Mouse (Mus musculus): ENCODE measurements around the gene Bsg.

Bsg gene

GRCm38 (mm10) chr10:79706406-79707094 is 2.3 kb downstream of the Bsg start:
- DNase-seq: no peak

- DNase-seq: no peak
Measured at GRCm38 (mm10) chr10:79707162-79707561, 2.9 kb downstream of the Bsg start.

GRCm38 (mm10) chr10:79707759-79708158 is 3.5 kb downstream of the Bsg start:
- no peak for DNase-seq

GRCm38 (mm10) chr10:79708668-79709067 is 4.4 kb downstream of the Bsg start:
- DNase-seq: no peak

- no peak for DNase-seq
Measured at GRCm38 (mm10) chr10:79709307-79709706, 5.0 kb downstream of the Bsg start.

GRCm38 (mm10) chr10:79712029-79712428 is 7.7 kb downstream of the Bsg start:
- DNase-seq: no peak

- DNase-seq: peak; percentile 91
Measured at GRCm38 (mm10) chr10:79712499-79713126, 8.3 kb downstream of the Bsg start.

GRCm38 (mm10) chr10:79713163-79713562 is 8.9 kb downstream of the Bsg start:
- no peak for DNase-seq

GRCm38 (mm10) chr10:79714996-79715395 is 10.7 kb downstream of the Bsg start:
- DNase-seq: no peak

- no peak for DNase-seq
Measured at GRCm38 (mm10) chr10:79716254-79716987, 12.1 kb downstream of the Bsg start, which contains the start of gene Hcn2. Gene Hcn2, plus strand, starts transcription at chr10:79716634.

- peak in 1 of 2 experiments; percentile 53 for DNase-seq
Measured at GRCm38 (mm10) chr10:79716988-79717355, 12.7 kb downstream of the Bsg start.

- DNase-seq: peak; percentile 90 to 91
Measured at GRCm38 (mm10) chr10:79717640-79718357, 13.5 kb downstream of the Bsg start.

- no peak for DNase-seq
Measured at GRCm38 (mm10) chr10:79721089-79721488, 16.8 kb downstream of the Bsg start.

GRCm38 (mm10) chr10:79723047-79723446 is 18.8 kb downstream of the Bsg start:
- DNase-seq: no peak

GRCm38 (mm10) chr10:79723692-79724091 is 19.4 kb downstream of the Bsg start:
- DNase-seq: no peak

GRCm38 (mm10) chr10:79726090-79726489 is 21.8 kb downstream of the Bsg start:
- DNase-seq: peak; percentile 79 to 85

- no peak for DNase-seq
Measured at GRCm38 (mm10) chr10:79728323-79729249, 24.3 kb downstream of the Bsg start.

GRCm38 (mm10) chr10:79729357-79729965 is 25.2 kb downstream of the Bsg start:
- DNase-seq: no peak

GRCm38 (mm10) chr10:79732500-79732899 is 28.2 kb downstream of the Bsg start:
- DNase-seq: peak; percentile 48 to 51

- no peak for DNase-seq
Measured at GRCm38 (mm10) chr10:79733847-79734246, 29.6 kb downstream of the Bsg start.

- DNase-seq: peak; percentile 38 to 61
Measured at GRCm38 (mm10) chr10:79735361-79735760, 31.1 kb downstream of the Bsg start.

GRCm38 (mm10) chr10:79736706-79737105 is 32.4 kb downstream of the Bsg start:
- no peak for DNase-seq
